Mouse (Mus musculus) erythroblast, embryonic 14.5 days (primary cell): ENCODE measurements at regions not wholly inside any gene's neighbourhood (a gene's known extent, or its start where the extent isn't known, plus 50 kb on each side); places are given as distances from the start of the nearest gene placed in this dataset.

Experiments used
- GATA1 ChIP-seq: IDR thresholded peaks from 2 replicates; pipeline ENCODE4 v1.6.1; 2012; ENCODE audit warnings: low read length, inconsistent platforms, mixed read lengths
- TAL1 ChIP-seq: IDR thresholded peaks from 3 replicates; pipeline ENCODE4 v1.6.1; 2012; ENCODE audit warnings: low read length, inconsistent platforms, mixed read lengths

DNA sequence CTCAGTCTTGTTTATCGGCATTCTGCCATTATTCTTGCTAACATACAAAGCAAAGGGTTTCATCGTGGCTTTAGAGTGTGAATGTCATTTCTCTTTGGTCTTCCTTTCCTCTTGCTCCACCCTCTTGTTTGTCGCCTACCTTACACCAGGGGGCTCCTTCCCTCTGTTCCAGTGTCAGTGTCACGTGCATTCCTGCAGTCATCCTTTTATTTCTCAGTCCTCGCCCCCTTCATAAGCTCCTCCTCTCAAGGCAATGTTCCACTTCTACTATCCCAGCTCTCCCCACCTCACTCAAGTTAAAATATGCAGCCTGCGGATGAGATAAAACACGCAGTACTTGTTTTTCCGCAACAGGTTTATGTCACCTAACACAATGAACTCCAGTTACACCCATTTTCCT, 489.8 kb upstream of the Arpp21 start:
- TF ChIP-seq GATA1 (no peak), TAL1 (no peak)
